19 mouse cellular contexts compared by ENCODE assay signal in genomic region chr10:4971156-4971555, GRCm38 (mm10).
DNase-seq lines count a peak whose midpoint lies in the region.
"Had no signal": no experiment of that assay in that cellular context is flagged by ENCODE, and none has a peak within 500 bp of the region (broad histone marks: within the 10 kb centered on the region; RNA-seq: fewer than 3 reads in every experiment).

No protein-coding gene starts in this region.

- H3K4me3 ChIP-seq in heart, embryonic 10.5 days: no peak overlapping the region
- H3K4me3 ChIP-seq: embryonic facial prominence, embryonic 12.5 days; embryonic facial prominence, embryonic 15.5 days; heart, embryonic 13.5 days; hindbrain, embryonic 15.5 days had no signal

- H3K4me1 ChIP-seq in heart, embryonic 10.5 days: no peaks in the 10 kb centered on the region
- H3K4me1 ChIP-seq: embryonic facial prominence, embryonic 12.5 days; embryonic facial prominence, embryonic 15.5 days; heart, embryonic 13.5 days; hindbrain, embryonic 15.5 days had no signal

- WGBS in heart, embryonic 10.5 days: 83% methylated on average over 7 of the region's 7 CpGs

- DNase-seq in adrenal gland, adult 8-10 months: peak; percentile 25
- no peak for DNase-seq in adrenal gland, postnatal 4 days (ENCODE audit: low spot score in 2 of 2)
- peak; percentile 53 for DNase-seq in ovary, adult 18-20 months (ENCODE audit: low spot score)
- DNase-seq in ovary, postnatal 10 days (ENCODE audit: low spot score): no peak
- peak; percentile 35 for DNase-seq in adrenal gland, postnatal 14 days
- DNase-seq in heart, embryonic 10.5 days (ENCODE audit: low spot score): no peak
- DNase-seq: cerebellum, adult 11 months; cerebellum, adult 2 months; cerebellum, adult 9-11 months; cerebellum, postnatal 25 days; forebrain, postnatal 0 days; gastrocnemius, postnatal 25 days; heart, adult 18-20 months; heart, postnatal 14 days; heart, postnatal 4 days had no signal

- H3K27me3 ChIP-seq in heart, embryonic 10.5 days (ENCODE audit: insufficient read depth, poor library complexity, severe bottlenecking): no peaks in the 10 kb centered on the region
- H3K27me3 ChIP-seq: embryonic facial prominence, embryonic 12.5 days; embryonic facial prominence, embryonic 15.5 days; heart, embryonic 13.5 days; hindbrain, embryonic 15.5 days had no signal

- no peaks in the 10 kb centered on the region for H3K9me3 ChIP-seq in heart, embryonic 10.5 days
- H3K9me3 ChIP-seq: embryonic facial prominence, embryonic 12.5 days; embryonic facial prominence, embryonic 15.5 days; heart, embryonic 13.5 days; hindbrain, embryonic 15.5 days had no signal

- H3K27ac ChIP-seq in heart, embryonic 10.5 days: no peak overlapping the region
- H3K27ac ChIP-seq: embryonic facial prominence, embryonic 12.5 days; embryonic facial prominence, embryonic 15.5 days; heart, embryonic 13.5 days; hindbrain, embryonic 15.5 days had no signal

- H3K36me3 ChIP-seq in heart, embryonic 10.5 days: no peaks in the 10 kb centered on the region
- H3K36me3 ChIP-seq: embryonic facial prominence, embryonic 12.5 days; embryonic facial prominence, embryonic 15.5 days; heart, embryonic 13.5 days; hindbrain, embryonic 15.5 days had no signal

Comparison
In these comparisons a context has a peak if more than half of its experiments do, and no peak if none do; other contexts are left out.
1. DNase-seq: peak in adrenal gland, adult 8-10 months (single experiment), ovary, adult 18-20 months (single experiment) and adrenal gland, postnatal 14 days (single experiment); none in adrenal gland, postnatal 4 days (0 of 2), ovary, postnatal 10 days (single experiment) and heart, embryonic 10.5 days (single experiment).